Mouse (Mus musculus): ENCODE data around the gene Rab40b. TPM values are rescaled to one million over a fixed set of nuclear protein-coding genes. Genes with fewer than 3 reads are reported as not detected.
"Not testable (repeated sequence)": the region's sequence is repeated elsewhere in the genome, so short reads cannot be mapped to it uniquely, and the experiment has no call there.

The Rab40b gene
- polyA plus RNA-seq, 1 experiment from 2014 or later, result 2.5 TPM

DNA sequence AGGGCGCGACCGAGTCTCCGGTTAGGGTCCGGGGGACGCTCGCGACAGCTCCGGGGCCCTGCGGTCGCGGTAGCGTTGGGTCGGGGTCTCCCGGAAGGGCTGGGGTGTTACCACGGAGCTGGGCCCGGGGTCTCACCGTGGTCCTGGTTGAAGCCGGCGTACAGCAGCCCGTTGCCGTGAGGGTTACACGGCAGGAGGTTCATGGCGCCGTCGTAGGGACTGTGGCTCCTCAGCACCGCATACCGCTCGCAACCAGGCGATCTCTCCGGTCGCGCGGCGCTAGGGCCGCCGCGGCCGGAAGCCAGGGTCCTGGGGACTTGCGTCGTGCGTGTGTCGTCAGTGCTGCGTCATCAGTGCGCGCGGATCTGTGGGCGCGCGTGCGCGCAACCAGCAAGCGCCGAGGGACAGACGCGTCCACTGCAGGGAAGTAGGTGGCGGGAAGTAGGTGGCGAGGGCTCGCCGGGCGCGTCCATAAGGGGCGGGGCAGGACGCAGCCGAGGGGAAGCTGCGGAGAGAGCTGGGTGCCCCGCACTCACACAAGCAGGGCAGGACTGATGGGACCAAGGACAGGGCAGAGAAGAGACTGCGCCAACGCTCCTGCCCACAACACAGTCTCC lies 33.9 kb downstream of the Rab40b start, which contains the start of gene Wdr45b:
Gene Wdr45b (minus strand): TSS at position 355 of the 617 bp plus-strand sequence.
- peak within 1 kb of the TSS; percentile 83 for H3K4me2 ChIP-seq (ENCODE audit: low read depth, severe bottlenecking)
- H3K4me3 ChIP-seq (ENCODE audit: low read depth, low read length), result peak within 1 kb of the TSS; percentile 94
- H3K36me3 ChIP-seq (ENCODE audit: control insufficient read depth, insufficient read depth, low read length), result no peaks in the 10 kb centered on the region
- DNase-seq (ENCODE audit: low spot score) (peak; percentile 99), ATAC-seq (ENCODE audit: insufficient number of reproducible peaks, low FRiP score, low TSS enrichment, low read depth) (peak; percentile 94)
- H3K27me3 ChIP-seq (ENCODE audit: control insufficient read depth, insufficient read depth, low read length), result no peaks in the 10 kb centered on the region
- under 1% methylated on average over 69 of the region's 69 CpGs for WGBS
- no peak within 1 kb of the TSS; the same call in none of the 2 replicates for H3K27ac ChIP-seq (replicated peaks; ENCODE audit: low read depth, low read length)
- H3K4me1 ChIP-seq (ENCODE audit: control insufficient read depth, insufficient read depth, low read length), result peaks cover 10% of the 10 kb centered on the region
- peak within 1 kb of the TSS; percentile 87 for H3K9ac ChIP-seq (ENCODE audit: low read length)
- no peaks in the 10 kb centered on the region for H3K9me3 ChIP-seq (ENCODE audit: control insufficient read depth, low read length)

DNA sequence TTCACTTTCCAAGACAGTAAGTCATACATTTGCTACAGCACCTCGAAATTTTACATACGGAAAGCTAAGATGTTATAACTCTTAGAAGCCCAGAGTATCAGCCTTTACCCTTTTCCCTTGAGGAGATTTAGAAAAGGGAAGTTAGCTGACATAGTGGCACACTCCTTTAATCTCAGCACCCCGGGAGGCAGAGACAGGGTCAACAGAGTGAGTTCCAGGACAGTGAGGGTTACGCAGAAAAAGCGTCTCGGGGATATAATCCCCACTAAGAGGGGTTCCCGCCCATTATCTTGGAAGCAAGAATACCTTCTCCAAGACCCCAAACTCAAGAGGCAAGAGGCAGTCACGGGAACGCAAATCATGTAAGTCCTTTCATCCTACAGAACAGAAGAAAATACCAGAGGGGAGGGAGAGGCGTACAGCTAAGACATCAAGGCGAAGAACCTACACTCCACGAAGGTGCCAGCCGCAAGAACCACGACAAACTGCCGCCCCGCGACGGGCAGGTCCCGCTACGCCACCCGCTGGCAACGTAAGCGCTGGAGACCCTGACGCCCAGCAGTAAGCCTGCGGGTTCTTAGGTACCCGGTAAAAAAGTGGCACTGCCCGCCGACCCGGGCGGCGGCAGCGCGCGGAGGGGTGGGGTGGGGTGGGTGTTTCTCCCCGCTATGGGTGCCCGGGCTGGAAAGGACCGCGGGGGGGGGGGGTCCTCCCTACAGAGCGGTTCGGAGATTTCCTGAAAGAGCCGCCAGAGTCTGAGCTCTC lies 34.5 kb downstream of the Rab40b start:
- no peaks in the 10 kb centered on the region for H3K27me3 ChIP-seq (ENCODE audit: control insufficient read depth, insufficient read depth, low read length)
- H3K4me2 ChIP-seq (ENCODE audit: low read depth, severe bottlenecking), result peak overlapping the region; percentile 83
- ATAC-seq (ENCODE audit: insufficient number of reproducible peaks, low FRiP score, low TSS enrichment, low read depth), result no peak
- WGBS, result 5% methylated on average over 40 of the region's 41 CpGs
- H3K36me3 ChIP-seq (ENCODE audit: control insufficient read depth, insufficient read depth, low read length), result no peaks in the 10 kb centered on the region
- H3K9ac ChIP-seq (ENCODE audit: low read length), result peak overlapping the region; percentile 87
- peak; percentile 41 for DNase-seq (ENCODE audit: low spot score)
- peaks cover 10% of the 10 kb centered on the region for H3K4me1 ChIP-seq (ENCODE audit: control insufficient read depth, insufficient read depth, low read length)
- no peak overlapping the region; the same call in 1 of the 2 replicates for H3K27ac ChIP-seq (replicated peaks; ENCODE audit: low read depth, low read length)
- H3K4me3 ChIP-seq (ENCODE audit: low read depth, low read length), result peak overlapping the region; percentile 94
- H3K9me3 ChIP-seq (ENCODE audit: control insufficient read depth, low read length), result no peaks in the 10 kb centered on the region

DNA sequence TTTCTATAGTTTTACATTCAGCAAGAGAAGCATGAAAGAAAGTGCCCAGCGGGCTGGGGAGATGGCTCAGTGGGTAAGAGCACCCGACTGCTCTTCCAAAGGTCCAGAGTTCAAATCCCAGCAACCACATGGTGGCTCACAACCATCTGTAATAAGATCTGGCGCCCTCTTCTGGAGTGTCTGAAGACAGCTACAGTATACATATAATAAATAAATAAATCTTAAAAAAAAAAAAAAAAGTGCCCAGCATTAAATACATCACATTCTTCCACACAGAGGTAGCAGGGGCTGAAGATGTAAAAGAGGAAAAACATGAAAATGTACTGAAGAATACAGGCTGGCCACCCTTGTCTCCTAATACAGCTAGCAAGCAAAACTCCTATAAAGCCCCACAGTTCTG lies 39.3 kb downstream of the Rab40b start:
- ATAC-seq (ENCODE audit: insufficient number of reproducible peaks, low FRiP score, low TSS enrichment, low read depth); H3K9ac ChIP-seq (ENCODE audit: low read length); H3K36me3 ChIP-seq (ENCODE audit: control insufficient read depth, insufficient read depth, low read length); H3K4me3 ChIP-seq (ENCODE audit: low read depth, low read length); H3K27me3 ChIP-seq (ENCODE audit: control insufficient read depth, insufficient read depth, low read length); H3K9me3 ChIP-seq (ENCODE audit: control insufficient read depth, low read length); DNase-seq (ENCODE audit: low spot score); H3K4me2 ChIP-seq (ENCODE audit: low read depth, severe bottlenecking); H3K4me1 ChIP-seq (ENCODE audit: control insufficient read depth, insufficient read depth, low read length); H3K27ac ChIP-seq (replicated peaks; ENCODE audit: low read depth, low read length): not testable (repeated sequence)
- WGBS, result 88% methylated on average over 3 of the region's 3 CpGs

DNA sequence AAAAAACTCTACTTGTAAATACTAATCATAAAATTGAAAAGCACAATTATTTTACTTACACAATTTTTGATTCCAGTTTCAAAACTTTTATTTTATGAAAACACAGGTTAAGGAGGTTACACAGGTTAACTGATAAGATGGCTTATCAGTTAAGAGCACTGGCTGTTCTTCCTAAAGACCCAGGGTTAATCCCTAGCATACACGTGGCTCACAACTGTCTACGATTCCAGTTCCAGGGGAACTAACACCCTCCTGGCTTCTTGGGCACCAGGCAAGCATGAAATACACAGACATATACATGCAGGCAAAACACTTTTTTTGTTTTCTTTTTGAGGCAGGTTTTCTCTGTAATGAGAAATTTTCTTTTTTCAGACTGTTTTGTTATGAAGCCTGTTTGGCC lies 39.9 kb downstream of the Rab40b start:
- Histone ChIP-seq H3K9me3 (ENCODE audit: control insufficient read depth, low read length) (no peaks in the 10 kb centered on the region), H3K4me3 (ENCODE audit: low read depth, low read length) (no peak overlapping the region), H3K4me1 (ENCODE audit: control insufficient read depth, insufficient read depth, low read length) (peaks cover 1% of the 10 kb centered on the region), H3K4me2 (ENCODE audit: low read depth, severe bottlenecking) (no peak overlapping the region), H3K9ac (ENCODE audit: low read length) (no peak overlapping the region), H3K27ac (replicated peaks; ENCODE audit: low read depth, low read length) (no peak overlapping the region), H3K36me3 (ENCODE audit: control insufficient read depth, insufficient read depth, low read length) (peaks cover 2% of the 10 kb centered on the region; the same call in 1 of the 2 replicates), H3K27me3 (ENCODE audit: control insufficient read depth, insufficient read depth, low read length) (no peaks in the 10 kb centered on the region)
- WGBS, result 86% methylated on average over 2 of the region's 2 CpGs
- ATAC-seq (ENCODE audit: insufficient number of reproducible peaks, low FRiP score, low TSS enrichment, low read depth) (no peak), DNase-seq (ENCODE audit: low spot score) (no peak)

DNA sequence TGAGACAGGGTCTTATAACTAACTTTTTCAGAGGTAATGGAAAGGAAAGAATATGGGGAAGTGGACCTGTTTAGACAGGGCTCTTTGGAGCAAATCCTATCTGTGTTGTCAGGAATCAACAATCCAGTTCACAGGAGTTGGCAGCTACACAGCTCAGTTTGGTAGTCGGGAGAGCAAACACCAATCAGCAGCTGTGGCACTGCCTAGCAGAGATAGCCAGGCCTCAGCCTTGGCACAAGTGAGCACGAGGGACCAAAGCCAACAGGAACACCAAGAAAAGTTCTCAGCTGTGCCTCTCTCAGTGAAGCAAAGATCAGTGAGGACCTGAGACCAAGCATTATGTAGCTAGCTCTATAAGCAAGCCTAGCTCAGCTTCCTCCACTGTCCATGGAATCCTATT lies 41.0 kb downstream of the Rab40b start:
- no peak for DNase-seq (ENCODE audit: low spot score)
- no peak overlapping the region for H3K9ac ChIP-seq (ENCODE audit: low read length)
- H3K27ac ChIP-seq (replicated peaks; ENCODE audit: low read depth, low read length), result no peak overlapping the region
- H3K27me3 ChIP-seq (ENCODE audit: control insufficient read depth, insufficient read depth, low read length), result no peaks in the 10 kb centered on the region
- WGBS, result 91% methylated on average over 2 of the region's 2 CpGs
- H3K4me1 ChIP-seq (ENCODE audit: control insufficient read depth, insufficient read depth, low read length), result no peaks in the 10 kb centered on the region
- H3K4me2 ChIP-seq (ENCODE audit: low read depth, severe bottlenecking), result no peak overlapping the region
- H3K36me3 ChIP-seq (ENCODE audit: control insufficient read depth, insufficient read depth, low read length), result peaks cover 2% of the 10 kb centered on the region; the same call in 1 of the 2 replicates
- H3K9me3 ChIP-seq (ENCODE audit: control insufficient read depth, low read length), result no peaks in the 10 kb centered on the region
- no peak overlapping the region for H3K4me3 ChIP-seq (ENCODE audit: low read depth, low read length)
- no peak for ATAC-seq (ENCODE audit: insufficient number of reproducible peaks, low FRiP score, low TSS enrichment, low read depth)

DNA sequence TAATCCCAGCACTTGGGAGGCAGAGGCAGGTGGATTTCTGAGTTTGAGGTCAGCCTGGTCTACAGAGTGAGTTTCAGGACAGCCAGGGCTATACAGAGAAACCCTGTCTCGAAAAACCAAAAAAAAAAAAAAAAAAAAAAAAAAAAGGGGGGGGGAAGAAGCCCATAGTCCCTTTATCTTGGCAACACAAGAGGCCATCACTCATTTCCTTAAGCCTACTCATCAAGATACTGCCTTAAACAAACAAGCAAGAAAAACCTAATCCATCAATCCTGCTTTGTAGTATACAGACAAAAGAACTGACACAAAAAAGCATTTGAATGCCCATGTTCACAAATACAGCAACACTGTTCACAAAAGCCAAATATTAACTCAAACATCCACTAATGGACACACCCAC lies 45.6 kb downstream of the Rab40b start:
- not testable (repeated sequence) for H3K27me3 ChIP-seq (ENCODE audit: control insufficient read depth, insufficient read depth, low read length); H3K4me1 ChIP-seq (ENCODE audit: control insufficient read depth, insufficient read depth, low read length); ATAC-seq (ENCODE audit: insufficient number of reproducible peaks, low FRiP score, low TSS enrichment, low read depth); H3K27ac ChIP-seq (replicated peaks; ENCODE audit: low read depth, low read length); H3K4me3 ChIP-seq (ENCODE audit: low read depth, low read length); H3K4me2 ChIP-seq (ENCODE audit: low read depth, severe bottlenecking); H3K9ac ChIP-seq (ENCODE audit: low read length); DNase-seq (ENCODE audit: low spot score); H3K9me3 ChIP-seq (ENCODE audit: control insufficient read depth, low read length); H3K36me3 ChIP-seq (ENCODE audit: control insufficient read depth, insufficient read depth, low read length)
- no CpG with 5 or more reads among the region's 1 CpGs for WGBS

DNA sequence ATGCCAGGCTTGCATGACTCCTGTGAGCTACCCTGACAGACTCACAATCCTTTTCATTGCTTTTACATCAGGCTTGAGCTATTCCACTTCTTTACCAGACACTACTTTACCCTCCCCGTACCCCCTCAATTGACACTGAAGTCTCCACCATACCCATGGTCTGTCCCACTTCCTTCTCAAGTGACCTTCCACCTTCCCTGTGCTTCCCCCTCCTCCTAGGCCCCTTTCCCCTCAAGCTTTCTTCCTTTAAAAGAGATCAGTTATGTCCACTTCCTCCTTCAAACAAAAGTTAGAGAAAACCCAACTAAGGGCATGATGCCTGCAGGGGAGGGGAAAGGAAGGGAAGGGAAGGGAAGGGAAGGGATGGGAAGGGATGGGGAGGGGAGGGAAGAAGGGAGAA lies 47.8 kb downstream of the Rab40b start:
- no peak overlapping the region for H3K27ac ChIP-seq (replicated peaks; ENCODE audit: low read depth, low read length)
- H3K36me3 ChIP-seq (ENCODE audit: control insufficient read depth, insufficient read depth, low read length), result peaks cover 6% of the 10 kb centered on the region; the same call in 1 of the 2 replicates
- no peak overlapping the region for H3K4me2 ChIP-seq (ENCODE audit: low read depth, severe bottlenecking)
- no peak for ATAC-seq (ENCODE audit: insufficient number of reproducible peaks, low FRiP score, low TSS enrichment, low read depth)
- H3K4me3 ChIP-seq (ENCODE audit: low read depth, low read length), result no peak overlapping the region
- no peaks in the 10 kb centered on the region for H3K27me3 ChIP-seq (ENCODE audit: control insufficient read depth, insufficient read depth, low read length)
- no peak overlapping the region for H3K9ac ChIP-seq (ENCODE audit: low read length)
- no peaks in the 10 kb centered on the region for H3K9me3 ChIP-seq (ENCODE audit: control insufficient read depth, low read length)
- H3K4me1 ChIP-seq (ENCODE audit: control insufficient read depth, insufficient read depth, low read length), result no peaks in the 10 kb centered on the region
- no peak for DNase-seq (ENCODE audit: low spot score)
- 93% methylated on average over 1 of the region's 1 CpGs for WGBS

DNA sequence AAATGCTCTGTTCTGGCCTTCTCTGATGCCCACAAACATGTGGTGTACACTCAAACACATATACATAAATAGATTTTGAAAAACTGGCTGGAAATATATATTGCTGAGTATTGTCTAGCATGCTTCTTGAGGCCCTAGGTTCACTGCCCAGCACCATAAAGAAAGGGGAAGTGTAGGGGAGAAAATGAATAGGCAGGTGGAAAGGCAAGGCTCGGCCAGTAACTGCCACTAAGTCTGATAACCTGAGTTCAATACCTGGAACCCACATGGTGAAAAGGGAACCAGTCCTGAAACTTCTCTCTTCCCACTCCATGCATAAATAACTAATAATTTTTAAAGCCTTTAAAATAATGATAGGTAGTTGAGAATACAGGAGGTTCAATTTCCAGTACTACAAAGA lies 48.4 kb downstream of the Rab40b start:
- no peaks in the 10 kb centered on the region for H3K4me1 ChIP-seq (ENCODE audit: control insufficient read depth, insufficient read depth, low read length)
- H3K27me3 ChIP-seq (ENCODE audit: control insufficient read depth, insufficient read depth, low read length), result no peaks in the 10 kb centered on the region
- DNase-seq (ENCODE audit: low spot score) (no peak), ATAC-seq (ENCODE audit: insufficient number of reproducible peaks, low FRiP score, low TSS enrichment, low read depth) (no peak)
- no peaks in the 10 kb centered on the region for H3K9me3 ChIP-seq (ENCODE audit: control insufficient read depth, low read length)
- no peak overlapping the region for H3K4me3 ChIP-seq (ENCODE audit: low read depth, low read length)
- H3K9ac ChIP-seq (ENCODE audit: low read length), result no peak overlapping the region
- no peak overlapping the region for H3K4me2 ChIP-seq (ENCODE audit: low read depth, severe bottlenecking)
- 91% methylated on average over 1 of the region's 1 CpGs for WGBS
- H3K27ac ChIP-seq (replicated peaks; ENCODE audit: low read depth, low read length), result no peak overlapping the region
- peaks cover 10% of the 10 kb centered on the region; the same call in 1 of the 2 replicates for H3K36me3 ChIP-seq (ENCODE audit: control insufficient read depth, insufficient read depth, low read length)
